Mouse (Mus musculus): ENCODE data around the gene Kif26b. TPM values are rescaled to one million over a fixed set of nuclear protein-coding genes. Genes with fewer than 3 reads are reported as not detected.

Gene Kif26b
- total and polyA plus RNA-seq, 3 experiments = 0.04 to 0.16 TPM; not detected in 1

- no peaks in the 10 kb centered on the region for H3K27me3 ChIP-seq (ENCODE audit: insufficient read depth, low read length)
- TF ChIP-seq GATA1 (IDR thresholded peaks at IDR 0.05; ENCODE audit: borderline replicate concordance, low read length) (no peak), GATA2 (IDR thresholded peaks at IDR 0.05; ENCODE audit: borderline replicate concordance, low read depth, low read length) (no peak), POLR2AphosphoS5 (IDR thresholded peaks at IDR 0.05; ENCODE audit: insufficient replicate concordance, low read depth, low read length) (no peak), TAL1 (conservative IDR thresholded peaks at IDR 0.05; ENCODE audit: low read depth, low read length) (no peak)
- DNase-seq (ENCODE audit: low spot score) (no peak), ATAC-seq (ENCODE audit: extremely low read depth, insufficient number of reproducible peaks, low FRiP score, poor library complexity, severe bottlenecking) (no peak)
- no peak overlapping the region for H3K4me3 ChIP-seq (ENCODE audit: low read depth, low read length)
- H3K36me3 ChIP-seq (replicated peaks) = no peaks in the 10 kb centered on the region
- no peaks in the 10 kb centered on the region for H3K9me3 ChIP-seq (replicated peaks)
- no peaks in the 10 kb centered on the region for H3K4me1 ChIP-seq (ENCODE audit: insufficient read depth, low read depth, low read length)
Observed at GRCm38 (mm10) chr1:178972055-178972454, 443.1 kb downstream of the Kif26b start.

- no peak overlapping the region for H3K4me3 ChIP-seq (ENCODE audit: low read depth, low read length)
- H3K27me3 ChIP-seq (ENCODE audit: insufficient read depth, low read length) = peaks cover 3% of the 10 kb centered on the region; the same call in 1 of the 2 replicates
- 0 out of 2 replicates have a peak, but pooled peaks cover 3% of the 10 kb centered on the region for H3K4me1 ChIP-seq (ENCODE audit: insufficient read depth, low read depth, low read length)
- ATAC-seq (ENCODE audit: extremely low read depth, insufficient number of reproducible peaks, low FRiP score, poor library complexity, severe bottlenecking) (no peak), DNase-seq (ENCODE audit: low spot score) (no peak)
- no peak for TF ChIP-seq CTCF (IDR thresholded peaks at IDR 0.05; ENCODE audit: low read depth, low read length)
- no peak for TF ChIP-seq POLR2AphosphoS5 (IDR thresholded peaks at IDR 0.05; ENCODE audit: insufficient replicate concordance, low read depth, low read length)
- TF ChIP-seq GATA1 (IDR thresholded peaks at IDR 0.05; ENCODE audit: borderline replicate concordance, low read length) = no peak
- TF ChIP-seq TAL1 (conservative IDR thresholded peaks at IDR 0.05; ENCODE audit: low read depth, low read length) = no peak
- no peak for TF ChIP-seq GATA2 (IDR thresholded peaks at IDR 0.05; ENCODE audit: borderline replicate concordance, low read depth, low read length)
- H3K36me3 ChIP-seq (replicated peaks) = no peaks in the 10 kb centered on the region
- H3K9me3 ChIP-seq (replicated peaks) = no peaks in the 10 kb centered on the region
Observed at GRCm38 (mm10) chr1:178978617-178979245, 449.8 kb downstream of the Kif26b start.

GRCm38 (mm10) chr1:178980185-178980584 lies 451.3 kb downstream of the Kif26b start:
- ATAC-seq (ENCODE audit: extremely low read depth, insufficient number of reproducible peaks, low FRiP score, poor library complexity, severe bottlenecking) (no peak), DNase-seq (ENCODE audit: low spot score) (no peak)
- TF ChIP-seq CTCF (IDR thresholded peaks at IDR 0.05; ENCODE audit: low read depth, low read length) (no peak), POLR2AphosphoS5 (IDR thresholded peaks at IDR 0.05; ENCODE audit: insufficient replicate concordance, low read depth, low read length) (no peak), GATA1 (IDR thresholded peaks at IDR 0.05; ENCODE audit: borderline replicate concordance, low read length) (no peak), TAL1 (conservative IDR thresholded peaks at IDR 0.05; ENCODE audit: low read depth, low read length) (no peak), GATA2 (IDR thresholded peaks at IDR 0.05; ENCODE audit: borderline replicate concordance, low read depth, low read length) (no peak)
- Histone ChIP-seq H3K4me1 (ENCODE audit: insufficient read depth, low read depth, low read length) (0 out of 2 replicates have a peak, but pooled peaks cover 3% of the 10 kb centered on the region), H3K36me3 (replicated peaks) (no peaks in the 10 kb centered on the region), H3K9me3 (replicated peaks) (no peaks in the 10 kb centered on the region), H3K27me3 (ENCODE audit: insufficient read depth, low read length) (peaks cover 3% of the 10 kb centered on the region; the same call in 1 of the 2 replicates), H3K4me3 (ENCODE audit: low read depth, low read length) (no peak overlapping the region)

GRCm38 (mm10) chr1:178981641-178982040 lies 452.7 kb downstream of the Kif26b start:
- ATAC-seq (ENCODE audit: extremely low read depth, insufficient number of reproducible peaks, low FRiP score, poor library complexity, severe bottlenecking) = no peak
- Histone ChIP-seq H3K27me3 (ENCODE audit: insufficient read depth, low read length) (peaks cover 3% of the 10 kb centered on the region; the same call in 1 of the 2 replicates), H3K36me3 (replicated peaks) (no peaks in the 10 kb centered on the region), H3K4me1 (ENCODE audit: insufficient read depth, low read depth, low read length) (0 out of 2 replicates have a peak, but pooled peaks cover 3% of the 10 kb centered on the region), H3K9me3 (replicated peaks) (no peaks in the 10 kb centered on the region), H3K4me3 (ENCODE audit: low read depth, low read length) (no peak overlapping the region)
- TF ChIP-seq TAL1 (conservative IDR thresholded peaks at IDR 0.05; ENCODE audit: low read depth, low read length) (no peak), GATA2 (IDR thresholded peaks at IDR 0.05; ENCODE audit: borderline replicate concordance, low read depth, low read length) (no peak), CTCF (IDR thresholded peaks at IDR 0.05; ENCODE audit: low read depth, low read length) (no peak), POLR2AphosphoS5 (IDR thresholded peaks at IDR 0.05; ENCODE audit: insufficient replicate concordance, low read depth, low read length) (no peak), GATA1 (IDR thresholded peaks at IDR 0.05; ENCODE audit: borderline replicate concordance, low read length) (no peak)
- DNase-seq (ENCODE audit: low spot score) = no peak

GRCm38 (mm10) chr1:178988176-178988575 lies 459.3 kb downstream of the Kif26b start:
- Histone ChIP-seq H3K36me3 (replicated peaks) (no peaks in the 10 kb centered on the region), H3K4me3 (ENCODE audit: low read depth, low read length) (no peak overlapping the region), H3K4me1 (ENCODE audit: insufficient read depth, low read depth, low read length) (no peaks in the 10 kb centered on the region), H3K9me3 (replicated peaks) (no peaks in the 10 kb centered on the region), H3K27me3 (ENCODE audit: insufficient read depth, low read length) (peaks cover 7% of the 10 kb centered on the region; the same call in 1 of the 2 replicates)
- DNase-seq (ENCODE audit: low spot score) (no peak), ATAC-seq (ENCODE audit: extremely low read depth, insufficient number of reproducible peaks, low FRiP score, poor library complexity, severe bottlenecking) (no peak)
- TF ChIP-seq GATA1 (IDR thresholded peaks at IDR 0.05; ENCODE audit: borderline replicate concordance, low read length) (no peak), GATA2 (IDR thresholded peaks at IDR 0.05; ENCODE audit: borderline replicate concordance, low read depth, low read length) (no peak), TAL1 (conservative IDR thresholded peaks at IDR 0.05; ENCODE audit: low read depth, low read length) (no peak), POLR2AphosphoS5 (IDR thresholded peaks at IDR 0.05; ENCODE audit: insufficient replicate concordance, low read depth, low read length) (no peak), CTCF (IDR thresholded peaks at IDR 0.05; ENCODE audit: low read depth, low read length) (no peak)

Other genes with a start within 250 kb of the Kif26b start
- gene Cox20, start 210.0 kb upstream of the Kif26b start, total RNA-seq (2014; fragmentation: Nextera tagmentation) = 230 and 246 TPM in 2 replicates
- 135 and 179 TPM in 2 replicates for gene Cox20, start 210.0 kb upstream of the Kif26b start, total RNA-seq (2017)
- gene Cox20, start 210.0 kb upstream of the Kif26b start, polyA plus RNA-seq (2012) = 11.2 and 18.4 TPM in 2 replicates
- gene Hnrnpu, start 191.3 kb upstream of the Kif26b start, total RNA-seq (2014; fragmentation: Nextera tagmentation) = 932 and 945 TPM in 2 replicates
- gene Hnrnpu, start 191.3 kb upstream of the Kif26b start, total RNA-seq (2017) = 331 and 441 TPM in 2 replicates
- 726 and 956 TPM in 2 replicates for gene Hnrnpu, start 191.3 kb upstream of the Kif26b start, polyA plus RNA-seq (2012)
- gene Efcab2, start 123.0 kb upstream of the Kif26b start, total RNA-seq (2014; fragmentation: Nextera tagmentation) = 3.4 and 4.1 TPM in 2 replicates
- gene Efcab2, start 123.0 kb upstream of the Kif26b start, total RNA-seq (2017) = 4.8 and 6.0 TPM in 2 replicates
- gene Efcab2, start 123.0 kb upstream of the Kif26b start, polyA plus RNA-seq (2012) = 0.13 and 0.17 TPM in 2 replicates

Data from G1E (cell line).